Mouse (Mus musculus) neutrophil, adult 5-6 weeks (primary cell): ENCODE data around the gene Ccdc116. TPM values are rescaled to one million over a fixed set of nuclear protein-coding genes. Genes with fewer than 3 reads are reported as not detected.
"Not testable (repeated sequence)": the region's sequence is repeated elsewhere in the genome, so short reads cannot be mapped to it uniquely, and the experiment has no call there.

Experiments used
- ATAC-seq: fragments of 151-379, 151-347 bp; 2 replicates; pipeline ENCODE4 v1.8.0; 2017; ENCODE audit warnings: mild to moderate bottlenecking, moderate TSS enrichment; ENCODE audit not compliant: insufficient number of reproducible peaks, poor library complexity, low FRiP score, severe bottlenecking; ENCODE audit errors: extremely low read depth
- total RNA-seq: library from RNA; stranded (forward); fragments of 200-1000 nt; gene quantifications from 2 replicates; pipeline ENCODE4 v1.2.3, GENCODE M21; 2017

Gene Ccdc116
- 0.37 and 0.58 TPM in 2 replicates for total RNA-seq

DNA sequence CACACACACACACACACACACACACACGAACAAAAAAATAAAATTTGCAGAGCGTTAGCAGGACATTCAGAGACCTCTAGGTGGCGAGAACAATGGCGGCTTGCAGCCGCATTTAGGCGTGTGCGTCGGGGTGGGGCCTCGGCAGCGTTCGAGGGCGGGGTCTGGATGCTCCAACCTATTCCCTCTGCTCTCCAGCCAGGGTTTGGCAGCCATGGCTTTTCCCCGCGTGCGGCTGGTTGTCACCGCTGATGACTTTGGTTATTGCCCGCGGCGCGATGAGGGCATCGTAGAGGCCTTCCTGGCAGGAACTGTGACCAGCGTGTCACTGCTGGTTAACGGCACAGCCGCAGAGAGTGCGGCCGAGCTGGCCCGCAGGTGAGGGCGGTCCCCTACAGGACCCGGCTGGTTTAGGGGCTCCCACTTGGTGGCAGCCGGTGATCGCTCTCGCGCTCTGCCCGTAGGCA, at the start of gene Ccdc116:
Gene Ccdc116, minus strand, starts transcription at position 458 of the 464 bp plus-strand sequence.
- ATAC-seq, result peak; percentile 79

- ATAC-seq, result no peak
Observed at GRCm38 (mm10) chr16:17193823-17194222, 46.8 kb upstream of the Ccdc116 start.

- no peak for ATAC-seq
Observed at GRCm38 (mm10) chr16:17185475-17185874, 38.4 kb upstream of the Ccdc116 start.

DNA sequence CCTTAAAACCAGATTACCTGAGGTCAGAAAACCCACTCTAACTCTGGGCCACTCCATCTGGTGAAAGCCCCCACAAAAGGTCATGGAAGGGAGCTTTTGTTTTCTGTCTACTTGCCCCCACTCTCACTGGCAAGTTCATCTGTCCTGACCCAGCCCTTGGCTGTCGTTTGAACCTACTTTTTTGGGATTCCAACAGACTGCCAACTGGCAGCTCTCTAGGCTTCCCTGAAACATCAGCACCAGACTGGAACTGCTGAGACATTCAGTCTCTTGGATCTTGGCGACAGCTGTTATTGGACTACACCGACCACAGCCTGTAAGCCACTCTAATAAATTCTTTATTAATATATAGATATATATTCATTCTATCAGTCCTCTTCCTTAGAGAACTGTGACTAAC, 36.0 kb upstream of the Ccdc116 start:
- ATAC-seq, result no peak

GRCm38 (mm10) chr16:17182136-17182535, 35.1 kb upstream of the Ccdc116 start:
- ATAC-seq, result no peak

DNA sequence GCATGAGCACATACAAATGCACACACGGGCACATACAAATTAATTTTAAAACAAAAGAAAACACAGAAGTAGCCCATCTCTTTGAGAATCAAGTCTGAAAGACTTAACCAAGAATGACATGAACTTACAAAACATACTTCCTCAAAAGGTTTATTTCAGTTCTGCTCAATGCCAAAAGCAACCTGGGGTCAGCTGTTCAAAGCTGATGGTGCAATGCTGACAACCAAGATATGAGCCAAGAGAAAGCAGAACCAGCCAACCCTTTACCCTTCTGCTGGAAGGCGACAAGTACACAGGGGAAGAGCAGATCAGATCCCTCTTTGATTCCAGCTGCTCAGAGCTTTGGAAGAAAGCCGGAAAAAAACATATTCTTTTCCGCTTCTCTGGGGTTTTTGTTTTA, 34.4 kb upstream of the Ccdc116 start:
- ATAC-seq, result peak; percentile 92

- no peak for ATAC-seq
Observed at GRCm38 (mm10) chr16:17179706-17180105, 32.7 kb upstream of the Ccdc116 start.

DNA sequence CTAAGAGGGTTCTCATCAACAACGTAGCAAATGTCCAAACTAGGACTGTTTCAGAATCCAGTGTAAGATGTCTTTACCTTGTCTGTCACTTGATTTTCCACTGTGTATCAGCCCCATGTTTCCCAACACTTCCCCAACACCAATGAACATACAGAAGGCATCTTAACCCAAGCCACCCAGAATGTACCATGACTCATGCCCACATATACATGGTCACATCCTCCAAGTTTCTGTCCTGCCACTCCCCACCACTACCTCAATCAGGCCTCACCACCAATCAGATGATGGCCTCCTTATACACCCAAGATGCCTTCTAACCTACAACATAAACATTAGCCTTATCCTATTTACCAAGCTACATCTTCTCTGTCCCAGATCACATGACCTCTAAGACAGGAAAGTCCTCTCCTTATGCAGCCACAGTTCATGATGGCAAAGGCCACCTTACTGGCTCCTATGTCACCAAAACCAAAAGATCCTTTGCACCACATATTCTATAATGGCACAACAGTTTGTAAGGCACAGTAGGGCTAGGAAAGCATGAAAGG, 30.7 kb upstream of the Ccdc116 start:
- peak; percentile 45; the same call in 1 of the 2 replicates for ATAC-seq

- no peak for ATAC-seq
Observed at GRCm38 (mm10) chr16:17175765-17176164, 28.7 kb upstream of the Ccdc116 start.

DNA sequence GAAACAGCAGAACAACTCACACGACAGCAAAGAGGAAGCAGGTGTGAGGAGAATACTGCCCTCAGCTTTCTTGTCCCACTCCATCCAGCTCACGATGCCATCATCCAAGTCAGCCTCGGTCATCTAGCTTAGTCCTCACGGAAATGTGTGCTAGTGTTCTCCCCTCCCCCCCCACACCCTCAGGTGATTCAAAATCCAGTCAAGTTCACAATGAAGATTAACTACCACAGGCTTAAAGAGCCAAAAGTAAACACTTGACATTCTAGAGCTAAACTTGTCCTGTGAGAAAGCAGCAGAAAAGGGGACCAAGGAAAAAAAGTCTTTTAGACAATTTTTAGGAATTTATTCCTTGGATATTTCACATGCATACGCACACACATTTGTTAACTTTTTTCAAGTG, 21.0 kb upstream of the Ccdc116 start:
- ATAC-seq, result no peak

GRCm38 (mm10) chr16:17167179-17167578, 20.1 kb upstream of the Ccdc116 start:
- no peak for ATAC-seq

DNA sequence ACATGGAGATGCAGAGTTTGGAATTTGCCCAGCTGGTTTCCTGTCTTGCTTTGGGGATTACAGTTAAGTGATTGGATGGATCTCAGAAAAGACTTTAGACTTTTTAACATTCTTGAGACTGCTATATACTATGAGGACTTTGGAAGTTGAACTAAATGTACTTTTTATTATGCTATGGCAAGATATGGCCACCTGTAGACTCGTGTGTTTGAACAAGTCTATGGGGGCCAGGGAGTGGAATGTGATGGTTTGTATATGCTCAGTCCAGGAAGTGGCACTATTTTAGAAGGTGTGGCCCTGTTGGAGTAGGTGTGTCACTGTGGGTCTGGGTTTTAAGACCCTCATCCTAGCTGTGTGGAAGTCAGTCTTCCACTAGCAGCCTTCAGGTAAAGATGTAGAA, 18.4 kb upstream of the Ccdc116 start:
- ATAC-seq, result not testable (repeated sequence)

- no peak for ATAC-seq
Observed at GRCm38 (mm10) chr16:17154346-17154745, 7.3 kb upstream of the Ccdc116 start.

DNA sequence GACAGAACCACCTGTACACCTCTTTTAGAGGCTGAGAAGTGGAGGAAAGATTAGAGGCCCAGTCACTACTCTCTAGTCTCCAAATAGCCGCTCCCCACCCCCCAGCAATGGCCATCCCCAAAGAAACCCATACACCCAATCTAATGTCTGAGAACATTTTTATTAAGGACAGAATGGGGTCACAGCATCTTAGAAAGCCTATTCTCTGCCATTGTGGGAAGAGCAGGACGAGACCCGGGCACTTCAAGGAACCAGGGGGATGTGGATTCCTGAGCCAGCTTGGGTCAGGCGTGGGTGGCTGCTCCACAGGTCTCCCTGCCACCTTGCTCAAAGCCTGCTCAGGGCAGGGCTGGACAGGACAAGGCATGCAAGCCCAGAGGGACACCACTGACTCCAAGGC, 4.8 kb upstream of the Ccdc116 start:
- ATAC-seq, result no peak

DNA sequence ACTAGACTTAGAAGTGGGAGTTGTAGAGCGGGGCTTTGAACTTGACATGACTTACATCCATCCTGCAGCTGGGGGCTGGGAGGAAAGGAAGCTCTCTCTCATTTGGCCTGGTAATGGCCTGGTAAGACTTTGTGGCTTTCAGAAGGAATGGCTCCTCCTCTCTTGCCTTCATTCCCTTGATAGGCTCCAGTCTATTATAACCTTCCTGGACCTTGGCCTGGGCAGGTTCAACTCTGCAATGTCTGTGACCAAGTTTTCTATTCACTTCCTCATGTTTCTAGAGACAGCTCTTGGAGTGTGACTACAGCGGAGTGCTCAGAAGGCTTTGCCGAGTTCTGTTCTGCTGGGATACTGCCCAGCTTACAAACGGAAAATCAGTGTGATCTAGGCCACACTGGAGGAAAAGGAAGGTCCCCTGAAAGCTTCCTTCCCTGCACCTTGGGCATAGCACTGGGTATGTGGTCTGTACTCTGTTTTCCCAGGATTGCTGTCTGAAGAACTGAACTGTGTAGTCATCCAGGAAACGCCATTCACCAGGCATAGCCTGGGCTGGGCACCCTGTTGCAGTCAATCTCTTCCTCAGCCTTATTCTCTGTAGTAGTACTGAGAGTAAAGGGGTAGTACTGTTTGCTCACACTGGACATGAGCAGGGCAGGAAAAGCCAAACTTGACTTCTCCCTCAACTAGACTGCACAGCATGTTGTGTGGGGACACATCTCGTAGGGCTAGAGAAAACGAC, 3.7 kb upstream of the Ccdc116 start:
- no peak for ATAC-seq

DNA sequence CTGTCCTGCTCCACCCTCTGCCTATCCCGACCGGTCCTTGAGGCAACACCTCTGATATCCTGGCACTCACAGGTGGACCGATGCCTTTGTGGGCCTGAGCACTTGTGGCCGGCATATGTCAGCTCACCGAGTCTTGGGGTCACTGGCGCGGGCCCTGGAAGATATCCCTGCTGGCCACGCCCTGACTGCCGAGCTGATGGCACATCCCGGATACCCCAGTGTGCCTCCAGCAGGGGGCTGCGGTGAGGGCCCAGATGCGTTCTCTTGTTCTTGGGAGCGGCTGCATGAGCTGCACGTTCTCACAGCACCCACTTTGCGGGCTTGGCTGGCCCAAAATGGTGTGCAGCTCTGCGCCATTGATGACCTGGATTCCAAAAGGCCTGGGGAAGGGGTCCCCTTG, 1.1 kb upstream of the Ccdc116 start:
- no peak for ATAC-seq

DNA sequence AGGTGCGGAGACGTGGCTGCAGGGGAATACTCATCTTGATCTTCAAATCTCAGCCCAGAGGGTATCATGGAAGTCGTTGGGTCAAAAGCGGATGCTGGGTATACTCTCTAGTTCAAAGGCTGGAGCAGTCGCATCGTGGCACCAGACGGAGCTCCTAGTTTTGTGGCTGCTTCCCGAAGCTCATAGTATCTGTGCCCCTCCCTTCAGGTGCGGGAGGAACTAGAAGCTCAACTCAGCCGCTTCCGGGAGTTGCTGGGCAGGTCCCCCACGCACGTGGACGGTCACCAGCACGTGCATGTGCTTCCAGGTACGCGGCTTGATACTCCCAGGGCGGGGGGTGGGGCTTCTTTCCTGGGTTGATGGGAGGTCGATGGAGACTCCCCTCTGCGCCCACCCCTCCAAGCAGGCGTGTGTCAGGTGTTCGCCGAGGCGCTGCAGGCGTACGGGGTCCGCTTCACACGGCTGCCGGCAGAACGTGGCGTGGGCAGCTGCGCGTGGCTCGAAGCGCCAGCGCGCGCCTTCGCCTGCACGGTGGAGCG, 431 bp upstream of the Ccdc116 start:
- ATAC-seq, result no peak

- ATAC-seq, result no peak
Observed at GRCm38 (mm10) chr16:17144339-17144738, 2.7 kb downstream of the Ccdc116 start, which contains the start of gene Ydjc. TSS of gene Ydjc (plus strand) at chr16:17144621.

DNA sequence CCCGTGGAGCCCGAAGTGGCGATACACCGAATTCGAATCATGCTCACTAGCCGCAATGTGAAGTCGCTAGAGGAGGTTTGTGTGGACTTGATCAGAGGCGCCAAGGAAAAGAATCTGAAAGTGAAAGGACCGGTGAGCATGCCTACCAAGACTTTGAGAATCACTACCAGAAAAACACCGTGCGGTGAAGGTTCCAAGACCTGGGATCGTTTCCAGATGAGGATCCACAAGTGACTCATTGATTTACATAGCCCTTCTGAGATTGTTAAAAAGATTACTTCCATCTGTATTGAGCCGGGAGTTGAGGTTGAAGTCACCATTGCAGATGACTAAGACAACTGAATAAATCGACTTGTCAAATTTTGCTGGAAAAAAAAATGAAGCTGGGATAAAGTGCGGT, 9.7 kb downstream of the Ccdc116 start:
- ATAC-seq, result no peak

DNA sequence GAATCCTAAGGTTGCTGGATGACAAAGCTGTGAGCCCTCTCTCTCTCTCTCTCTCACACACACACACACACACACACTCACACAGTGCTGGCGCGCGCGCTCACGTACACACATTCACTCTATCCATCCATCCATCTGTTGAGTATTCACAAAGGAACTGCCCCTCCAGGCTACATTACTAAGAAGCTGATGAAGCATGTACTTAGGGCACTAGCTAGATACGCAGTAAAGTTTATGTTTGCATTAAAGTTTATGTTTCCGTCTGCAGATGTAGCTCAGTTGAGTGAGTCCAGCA, 14.2 kb downstream of the Ccdc116 start:
- no peak for ATAC-seq
